Mouse (Mus musculus) frontal cortex, adult (tissue): ENCODE measurements around the gene Fsip1.

Source experiments
- ATAC-seq: cut with Nextera tagmentation; 2 replicates; pipeline ENCODE4 v1.9.2; 2017; ENCODE audit warnings: mild to moderate bottlenecking, moderate library complexity, mixed read lengths; ENCODE audit not compliant: low TSS enrichment

The Fsip1 gene

DNA sequence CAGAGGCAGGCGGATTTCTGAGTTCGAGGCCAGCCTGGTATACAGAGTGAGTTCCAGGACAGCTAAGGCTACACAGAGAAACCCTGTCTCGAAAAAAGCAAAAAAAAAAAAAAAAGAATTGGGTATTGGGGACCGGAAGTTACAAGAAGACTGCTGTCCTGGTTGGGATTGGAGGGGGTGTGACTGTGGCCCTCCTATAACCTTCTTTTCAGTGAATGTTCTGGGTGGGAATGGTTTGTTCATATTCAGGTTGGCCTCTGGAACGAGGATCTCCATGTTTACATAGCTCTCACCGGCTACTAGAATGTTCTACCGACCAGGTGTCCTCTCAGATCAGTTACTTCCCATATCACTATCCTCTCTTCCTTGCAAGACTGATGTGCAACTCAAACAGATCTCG, 328 bp upstream of the Fsip1 start:
- no peak for ATAC-seq

- no peak for ATAC-seq
These were observed 2.2 kb downstream of the Fsip1 start for GRCm38 (mm10) chr2:118254516-118254915.

- no peak for ATAC-seq
These were observed 7.8 kb downstream of the Fsip1 start for GRCm38 (mm10) chr2:118248966-118249365.

GRCm38 (mm10) chr2:118248016-118248415, 8.8 kb downstream of the Fsip1 start:
- no peak for ATAC-seq

GRCm38 (mm10) chr2:118245914-118246313, 10.9 kb downstream of the Fsip1 start:
- ATAC-seq, result peak; percentile 93

- no peak for ATAC-seq
These were observed 20.6 kb downstream of the Fsip1 start for GRCm38 (mm10) chr2:118236196-118236595.

GRCm38 (mm10) chr2:118235614-118236013, 21.2 kb downstream of the Fsip1 start:
- ATAC-seq, result no peak

DNA sequence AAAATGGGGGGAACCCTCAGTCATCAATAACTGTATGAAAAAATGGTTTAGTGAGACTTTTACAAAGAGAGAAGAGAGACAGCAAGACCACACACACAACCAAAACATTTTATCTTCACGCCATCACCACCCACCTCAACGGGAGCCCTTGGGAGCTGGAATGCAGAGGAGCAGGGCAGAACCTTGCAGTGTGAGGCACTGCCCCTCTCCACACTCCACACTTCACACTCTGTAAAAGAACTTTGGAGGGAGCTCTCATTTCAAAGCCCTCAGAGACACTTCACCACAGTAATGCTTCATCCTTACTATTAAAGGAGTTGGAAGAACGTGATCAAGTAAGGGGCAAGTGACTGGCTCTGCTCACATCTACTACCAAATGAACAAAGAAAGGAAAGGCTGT, 26.2 kb downstream of the Fsip1 start:
- no peak for ATAC-seq

- ATAC-seq, result no peak
These were observed 28.2 kb downstream of the Fsip1 start for GRCm38 (mm10) chr2:118228486-118229079.

- ATAC-seq, result no peak
These were observed 31.3 kb downstream of the Fsip1 start for GRCm38 (mm10) chr2:118225316-118226041.

- no peak for ATAC-seq
These were observed 38.7 kb downstream of the Fsip1 start for GRCm38 (mm10) chr2:118217993-118218595.

DNA sequence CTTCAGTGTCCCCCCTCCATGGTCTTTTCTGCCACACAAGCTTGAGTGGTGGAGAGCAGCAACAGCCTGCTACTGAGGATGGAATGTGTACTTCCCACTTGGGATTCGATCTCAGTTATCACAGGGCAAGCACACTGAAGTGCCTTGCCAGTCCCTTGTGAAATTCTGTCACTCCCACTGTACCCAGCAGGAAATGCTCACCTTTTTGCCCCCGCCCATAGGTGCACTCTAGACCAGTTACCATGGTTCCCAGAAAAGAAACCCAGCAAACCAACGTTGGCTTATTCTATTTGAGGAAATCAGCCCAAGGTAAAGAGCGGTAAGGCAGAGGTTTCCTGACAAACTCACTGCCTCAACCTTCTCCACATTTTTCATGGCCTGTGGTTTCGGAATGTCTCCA, 47.1 kb downstream of the Fsip1 start:
- no peak for ATAC-seq

GRCm38 (mm10) chr2:118208651-118209050, 48.1 kb downstream of the Fsip1 start:
- no peak for ATAC-seq

- ATAC-seq, result no peak
These were observed 50.7 kb downstream of the Fsip1 start for GRCm38 (mm10) chr2:118205991-118206585.

DNA sequence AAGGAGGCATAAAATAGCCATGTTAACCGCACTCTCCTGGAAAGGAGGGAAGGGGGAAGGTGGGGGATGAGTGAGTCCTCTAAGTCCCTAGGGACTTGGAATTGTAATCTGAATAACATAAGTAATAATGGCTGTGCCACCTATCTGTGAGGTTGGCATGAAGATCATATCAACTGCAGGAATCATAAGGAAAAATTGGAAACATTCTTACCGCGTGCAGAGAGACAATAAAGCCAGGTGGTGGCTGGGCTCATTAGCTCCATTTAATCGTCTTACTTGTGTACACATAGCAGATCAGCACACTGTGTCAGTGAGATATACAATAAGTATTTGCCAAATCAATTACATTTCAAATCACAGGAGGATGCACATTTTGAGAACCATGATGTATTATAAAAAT, 52.1 kb downstream of the Fsip1 start:
- ATAC-seq, result no peak

GRCm38 (mm10) chr2:118203739-118204461, 52.9 kb downstream of the Fsip1 start:
- peak; percentile 86 for ATAC-seq

GRCm38 (mm10) chr2:118202934-118203333, 53.8 kb downstream of the Fsip1 start:
- no peak for ATAC-seq

DNA sequence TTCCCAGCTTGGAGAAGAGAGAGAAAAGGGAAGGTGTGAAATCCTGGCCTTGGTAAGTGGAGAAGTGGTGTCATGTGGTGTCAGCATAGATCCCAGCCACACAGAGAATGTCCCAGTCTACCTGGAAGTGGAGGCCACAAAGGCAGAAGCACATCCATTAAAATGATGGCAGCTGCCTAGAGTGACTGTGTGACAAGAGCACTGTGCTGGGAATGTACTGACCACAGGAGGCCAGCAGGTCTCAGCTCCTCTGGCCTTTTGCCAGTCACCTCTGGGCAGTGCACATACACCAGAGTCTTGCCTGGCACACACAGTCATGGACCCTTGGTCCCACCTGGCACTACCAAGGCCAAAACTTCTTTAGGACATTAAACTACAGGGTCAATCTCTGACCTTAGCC, 54.8 kb downstream of the Fsip1 start:
- ATAC-seq, result no peak

DNA sequence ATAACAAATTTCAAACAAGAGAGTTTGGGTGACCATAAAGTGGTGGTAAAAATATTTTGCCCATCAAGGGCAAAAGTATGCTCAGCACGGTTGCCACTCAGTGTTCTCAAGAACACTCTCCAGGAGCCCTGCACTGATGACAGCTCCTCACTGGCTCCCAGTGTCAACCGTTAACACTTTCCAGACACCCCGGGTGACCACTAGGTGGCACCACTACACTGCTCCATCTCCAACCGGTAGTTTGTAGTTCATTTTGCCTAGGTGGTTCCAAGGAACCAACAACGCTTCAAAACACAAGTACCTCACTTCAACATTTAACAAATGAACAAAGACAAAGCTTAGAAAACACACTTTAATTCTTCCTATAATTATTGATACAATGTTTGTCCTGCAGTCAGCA, 56.9 kb downstream of the Fsip1 start:
- ATAC-seq, result peak; percentile 88

- no peak for ATAC-seq
These were observed 59.8 kb downstream of the Fsip1 start for GRCm38 (mm10) chr2:118196966-118197365.

GRCm38 (mm10) chr2:118182136-118182535, 74.6 kb downstream of the Fsip1 start:
- no peak for ATAC-seq
